Mouse (Mus musculus) midbrain, embryonic 10.5 days (tissue): ENCODE results near the gene Tnni2. TPM values are rescaled to one million over a fixed set of nuclear protein-coding genes. Genes with fewer than 3 reads are reported as not detected.
"Not testable (repeated sequence)": the region's sequence is repeated elsewhere in the genome, so short reads cannot be mapped to it uniquely, and the experiment has no call there.

Experiments used
- DNase-seq: peaks from one replicate; pipeline ENCODE4 v3.0.0-alpha.2; 2017; ENCODE audit warnings: low spot score
- H3K27ac ChIP-seq: fragments of 300-500 bp; sonication (generic); replicated peaks from 2 replicates; pipeline ENCODE4 v1.5.1; 2016; ENCODE audit warnings: mild to moderate bottlenecking
- H3K27me3 ChIP-seq: fragments of 300-500 bp; sonication (generic); 2 replicates; pipeline ENCODE4 v1.6.1; 2016; ENCODE audit warnings: low read depth, mild to moderate bottlenecking; ENCODE audit not compliant: poor library complexity, severe bottlenecking
- H3K36me3 ChIP-seq: fragments of 300-500 bp; sonication (generic); 2 replicates; pipeline ENCODE4 v1.6.1; 2016; ENCODE audit warnings: mild to moderate bottlenecking, moderate library complexity
- H3K4me1 ChIP-seq: fragments of 300-500 bp; sonication (generic); 2 replicates; pipeline ENCODE4 v1.6.1; 2016
- H3K4me3 ChIP-seq: fragments of 300-500 bp; sonication (generic); 2 replicates; pipeline ENCODE4 v1.5.1; 2016; ENCODE audit warnings: mild to moderate bottlenecking, moderate library complexity
- H3K9me3 ChIP-seq: fragments of 300-500 bp; sonication (generic); replicated peaks from 2 replicates; pipeline ENCODE4 v1.6.1; 2016; ENCODE audit warnings: mild to moderate bottlenecking
- WGBS: fragments of 180-500 bp; shearing (Covaris S2); methylation state at CpG from one replicate; pipeline ENCODE4 v1.1.7; 2016; 5-methylcytosine and 5-hydroxymethylcytosine counted together
- polyA plus RNA-seq: library from polyadenylated mRNA; unstranded; fragments of >200 nt; fragmentation: Nextera tagmentation; extraction: Ambion mirVana; gene quantifications from 2 replicates; pipeline ENCODE4 v1.2.1, GENCODE M21; 2016

Tnni2 gene
- polyA plus RNA-seq: 0.52 and 1.5 TPM in 2 replicates

DNA sequence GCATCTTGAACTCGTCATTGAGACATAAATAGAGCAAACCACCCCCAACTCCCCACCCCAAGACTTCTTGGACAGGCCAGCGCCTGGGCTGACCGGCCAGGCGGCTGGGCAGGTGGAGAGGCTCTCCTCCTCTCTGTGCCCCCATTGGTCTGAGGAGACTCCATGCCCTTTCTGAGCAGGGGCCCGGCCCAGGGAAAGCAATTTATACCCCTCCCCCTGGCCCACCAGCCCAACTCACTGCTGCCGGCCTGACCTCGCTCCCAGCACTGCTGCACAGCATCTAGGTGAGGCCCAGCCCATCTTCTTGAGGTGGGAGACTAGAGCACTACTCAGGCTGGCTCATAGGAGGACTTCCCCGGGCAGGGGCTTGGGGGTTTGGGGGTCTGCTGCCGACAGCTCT, at the start of gene Tnni2:
Gene Tnni2, plus strand, starts transcription at position 224 of the 400 bp plus-strand sequence.
- Histone ChIP-seq H3K36me3 (no peaks in the 10 kb centered on the region), H3K4me1 (peaks cover 13% of the 10 kb centered on the region), H3K27ac (peak within 1 kb of the TSS; percentile 60), H3K27me3 (peaks cover 14% of the 10 kb centered on the region), H3K9me3 (no peaks in the 10 kb centered on the region), H3K4me3 (no peak within 1 kb of the TSS)
- DNase-seq: no peak
- WGBS: 85% methylated on average over 9 of the region's 9 CpGs

DNA sequence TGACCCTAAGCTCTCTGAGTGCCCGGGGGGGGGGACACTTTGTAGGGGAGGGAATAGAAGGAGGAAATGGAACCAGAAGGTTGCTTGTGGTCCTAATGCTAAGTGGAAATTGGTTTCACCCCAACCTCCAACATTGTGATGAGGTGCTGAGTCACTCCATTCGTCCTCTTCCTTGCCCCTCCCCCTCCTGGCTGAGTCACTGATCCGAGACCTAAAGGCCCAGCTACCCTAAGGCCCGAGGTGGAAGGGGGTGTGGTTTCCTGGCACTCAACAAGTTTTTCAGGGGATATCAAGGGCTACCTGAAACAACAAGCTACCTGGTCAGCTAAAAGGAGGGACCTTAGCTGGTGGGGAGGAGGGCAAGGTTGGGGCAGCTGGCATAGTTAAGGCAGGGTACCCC, 48.4 kb upstream of the Tnni2 start:
- no peaks in the 10 kb centered on the region for H3K36me3 ChIP-seq
- DNase-seq: no peak
- no peak overlapping the region for H3K27ac ChIP-seq
- H3K4me3 ChIP-seq: no peak overlapping the region
- no peaks in the 10 kb centered on the region for H3K9me3 ChIP-seq
- H3K4me1 ChIP-seq: peaks cover 11% of the 10 kb centered on the region; the same call in 1 of the 2 replicates
- H3K27me3 ChIP-seq: peaks cover 20% of the 10 kb centered on the region
- 29% methylated on average over 4 of the region's 4 CpGs for WGBS

DNA sequence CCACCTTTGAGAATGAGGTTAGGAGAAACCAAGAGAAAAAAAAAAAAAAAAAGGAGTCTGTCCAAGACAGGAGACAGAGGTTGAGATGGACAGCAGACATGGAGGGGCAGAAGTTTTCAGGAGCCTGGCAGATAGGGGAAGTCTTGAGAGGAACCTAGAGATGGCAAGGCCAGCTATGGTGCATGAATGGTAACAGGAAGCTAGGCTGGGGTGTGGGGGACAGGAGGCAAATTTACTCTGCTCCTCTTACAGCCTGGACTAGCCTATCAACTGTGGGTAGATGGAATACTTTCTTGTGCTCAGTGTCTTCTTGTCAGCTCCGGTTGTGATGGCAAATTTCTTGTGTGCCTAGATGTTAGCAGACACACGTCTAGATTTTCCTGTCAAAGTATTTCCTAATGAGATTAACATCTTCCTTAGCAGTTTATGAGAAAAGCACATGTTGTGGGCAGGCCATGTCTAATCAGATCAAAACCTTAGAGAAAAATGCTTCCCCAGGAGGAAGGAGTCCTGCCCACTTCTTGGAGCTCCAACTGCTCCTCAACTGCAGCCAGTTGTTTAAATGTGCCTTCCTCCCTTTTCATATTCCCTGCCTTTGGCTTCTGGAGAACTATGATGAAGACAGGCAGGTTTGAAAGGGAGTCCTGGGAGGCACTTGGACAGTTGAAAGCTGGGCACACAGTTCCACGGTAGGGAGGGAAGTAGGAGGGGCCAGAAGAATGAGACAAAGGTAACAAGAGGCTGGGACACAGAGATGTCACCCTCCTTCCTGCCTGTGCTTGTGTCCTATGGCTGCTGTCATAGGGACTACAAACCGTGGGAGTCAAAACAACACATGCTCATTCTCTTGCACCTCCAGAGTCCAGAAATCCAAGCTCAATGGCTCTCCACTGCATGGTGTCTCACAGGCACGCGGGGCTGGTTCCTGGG, 47.1 kb upstream of the Tnni2 start:
- H3K36me3 ChIP-seq: no peaks in the 10 kb centered on the region

DNA sequence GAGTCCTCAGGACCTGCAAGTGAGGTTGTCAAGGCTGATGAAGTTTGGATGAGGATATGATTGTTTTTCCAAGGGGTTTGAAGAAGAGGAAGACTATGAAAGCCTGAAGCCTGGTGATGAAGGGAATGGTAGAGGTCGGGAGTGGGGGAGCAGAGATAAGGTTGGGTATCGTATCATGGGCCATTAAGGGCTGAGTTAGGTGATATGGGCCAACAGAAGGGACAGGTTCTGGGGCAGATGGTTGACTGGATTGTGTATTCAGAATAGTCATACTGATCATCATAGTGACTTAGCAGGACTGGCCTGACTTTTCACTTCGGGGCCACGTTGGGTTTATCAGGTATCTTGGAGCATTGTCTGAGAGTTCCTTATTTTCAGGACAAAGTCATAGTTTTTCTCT, 46.1 kb upstream of the Tnni2 start:
- Histone ChIP-seq H3K4me1 (peaks cover 14% of the 10 kb centered on the region), H3K4me3 (no peak overlapping the region), H3K27ac (no peak overlapping the region), H3K9me3 (no peaks in the 10 kb centered on the region), H3K27me3 (peaks cover 37% of the 10 kb centered on the region), H3K36me3 (no peaks in the 10 kb centered on the region)
- no peak for DNase-seq
- 88% methylated on average over 4 of the region's 4 CpGs for WGBS

More for the DNA sequence above, 47.1 kb upstream of the Tnni2 start:
- Histone ChIP-seq H3K9me3 (no peaks in the 10 kb centered on the region), H3K4me1 (peaks cover 7% of the 10 kb centered on the region; the same call in 1 of the 2 replicates), H3K4me3 (no peak overlapping the region), H3K27me3 (peaks cover 31% of the 10 kb centered on the region), H3K27ac (no peak overlapping the region)
- WGBS: 69% methylated on average over 6 of the region's 6 CpGs
- no peak for DNase-seq

DNA sequence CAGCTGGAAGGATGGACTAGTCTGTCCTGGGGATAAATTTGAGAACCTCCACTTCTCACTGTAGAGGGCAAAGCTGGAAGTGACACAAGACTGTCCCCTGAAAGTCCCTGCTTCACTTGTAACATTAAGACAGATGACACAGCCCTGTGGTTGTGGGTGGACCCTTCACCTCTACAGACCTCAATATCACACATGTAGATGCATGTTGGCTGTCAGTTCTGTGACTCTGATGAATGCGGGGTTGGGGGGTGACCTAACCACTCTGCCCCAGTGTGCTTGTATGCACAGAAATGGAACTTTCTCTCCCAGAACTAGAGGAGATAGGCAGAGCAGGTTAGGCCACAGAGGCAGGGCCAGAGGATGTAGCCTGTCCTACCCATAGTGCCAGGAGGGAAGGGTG, 45.0 kb upstream of the Tnni2 start:
- Histone ChIP-seq H3K27ac (no peak overlapping the region), H3K27me3 (peaks cover 37% of the 10 kb centered on the region), H3K9me3 (no peaks in the 10 kb centered on the region), H3K4me1 (peaks cover 22% of the 10 kb centered on the region), H3K36me3 (no peaks in the 10 kb centered on the region), H3K4me3 (no peak overlapping the region)
- no peak for DNase-seq
- 94% methylated on average over 1 of the region's 1 CpGs for WGBS

DNA sequence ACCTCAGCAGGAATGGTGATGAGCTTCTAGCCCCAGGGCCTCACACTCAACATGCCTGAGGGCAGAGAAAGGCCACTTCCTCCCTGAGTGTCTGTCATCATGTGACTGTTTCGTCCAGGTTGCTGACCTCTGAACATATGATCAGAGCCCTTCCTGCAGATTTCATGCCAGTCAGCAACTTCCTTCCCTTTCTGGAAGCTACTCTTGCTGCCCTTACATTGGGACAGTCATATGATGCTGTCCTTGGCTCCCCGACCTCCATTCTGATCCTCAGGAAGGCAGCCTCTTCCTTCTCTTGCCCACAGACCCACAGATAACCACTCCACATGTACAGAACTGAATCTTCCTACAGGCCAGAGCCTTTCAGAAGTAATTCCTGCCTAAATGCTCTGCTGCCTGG, 43.6 kb upstream of the Tnni2 start:
- no peaks in the 10 kb centered on the region for H3K9me3 ChIP-seq
- 0 out of 2 replicates have a peak overlapping the region, but pooled peaks have one; percentile 23 for H3K27ac ChIP-seq
- no peak overlapping the region for H3K4me3 ChIP-seq
- H3K36me3 ChIP-seq: no peaks in the 10 kb centered on the region
- no peak for DNase-seq
- 70% methylated on average over 2 of the region's 2 CpGs for WGBS
- peaks cover 47% of the 10 kb centered on the region for H3K27me3 ChIP-seq
- H3K4me1 ChIP-seq: peaks cover 17% of the 10 kb centered on the region

DNA sequence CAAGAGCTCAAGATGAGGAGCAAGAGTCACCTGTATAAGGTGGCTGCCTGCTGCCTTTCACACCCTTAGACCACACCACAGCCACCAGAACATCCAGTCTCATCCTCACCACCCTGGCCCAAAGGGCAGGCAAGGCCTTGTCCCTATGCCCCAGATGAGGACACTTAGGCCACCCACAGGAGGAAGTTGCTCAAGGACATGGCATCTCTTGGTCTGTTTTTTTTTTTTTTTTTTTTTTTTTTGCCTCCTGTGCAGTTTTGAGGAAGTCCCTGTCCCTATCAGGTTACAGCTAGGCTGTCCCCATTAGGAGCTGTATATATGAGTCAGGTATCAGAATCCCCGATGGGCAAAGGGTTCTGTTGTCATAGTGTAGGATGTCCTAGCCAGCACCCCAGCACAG, 42.4 kb upstream of the Tnni2 start:
- 79% methylated on average over 1 of the region's 1 CpGs for WGBS
- Histone ChIP-seq H3K27me3 (peaks cover 55% of the 10 kb centered on the region), H3K4me1 (peaks cover 14% of the 10 kb centered on the region), H3K9me3 (no peaks in the 10 kb centered on the region), H3K36me3 (no peaks in the 10 kb centered on the region), H3K4me3 (no peak overlapping the region), H3K27ac (no peak overlapping the region)
- DNase-seq: no peak

DNA sequence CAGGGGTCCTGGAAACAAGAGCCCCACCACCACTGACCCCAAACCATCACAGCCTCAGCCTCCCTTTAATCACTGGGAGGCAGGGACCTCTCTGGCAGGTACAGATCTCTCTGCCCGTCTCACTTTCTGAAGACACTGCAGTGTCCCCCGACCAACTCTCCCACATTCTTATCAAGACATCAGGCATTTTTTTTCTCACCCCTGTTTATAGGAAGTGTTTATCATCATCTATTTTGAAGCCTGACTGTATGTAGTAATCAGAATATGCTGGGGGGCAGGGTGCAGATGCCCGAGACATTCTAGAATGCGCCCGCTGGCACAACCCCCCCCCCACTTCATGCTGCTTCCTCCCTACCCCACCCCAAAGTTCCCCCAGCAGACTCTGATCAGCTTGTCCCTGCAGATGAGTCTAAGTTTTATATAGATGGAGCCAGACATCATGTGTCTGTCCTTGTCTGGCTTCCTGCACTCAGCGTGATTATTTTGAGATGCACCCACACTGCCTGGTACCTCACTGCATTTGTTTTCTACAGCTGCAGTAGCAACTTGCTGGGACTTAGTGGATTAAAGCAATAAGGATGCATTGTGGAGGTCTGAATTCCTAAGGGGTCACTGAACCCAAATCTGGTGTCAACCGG, 41.4 kb upstream of the Tnni2 start:
- no peak for DNase-seq
- Histone ChIP-seq H3K4me3 (no peak overlapping the region), H3K4me1 (peaks cover 14% of the 10 kb centered on the region), H3K36me3 (no peaks in the 10 kb centered on the region), H3K27me3 (peaks cover 60% of the 10 kb centered on the region), H3K9me3 (no peaks in the 10 kb centered on the region), H3K27ac (0 out of 2 replicates have a peak overlapping the region, but pooled peaks have one; percentile 18)
- WGBS: 58% methylated on average over 7 of the region's 7 CpGs

DNA sequence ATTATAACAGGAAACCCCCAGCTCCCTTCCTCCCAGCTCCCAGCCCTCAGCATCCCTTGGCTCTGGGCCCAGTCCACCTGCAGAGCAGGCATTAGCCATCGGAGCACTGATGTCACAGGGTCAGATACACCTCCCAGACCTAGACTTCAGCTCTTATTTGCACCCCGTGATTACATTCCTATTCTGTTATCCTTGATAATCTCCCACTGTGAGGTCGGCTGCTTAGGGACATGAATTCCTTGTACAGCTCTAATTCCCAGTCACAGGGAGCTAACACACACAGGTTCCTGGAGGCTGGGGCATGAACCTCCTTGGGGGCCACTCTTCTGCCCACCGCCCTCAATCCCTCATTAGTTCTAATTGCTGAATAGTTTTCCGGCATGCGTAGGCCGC, 40.9 kb upstream of the Tnni2 start:
- peak; percentile 38 for DNase-seq
- 39% methylated on average over 7 of the region's 7 CpGs for WGBS
- peaks cover 14% of the 10 kb centered on the region for H3K4me1 ChIP-seq
- H3K27ac ChIP-seq: 0 out of 2 replicates have a peak overlapping the region, but pooled peaks have one; percentile 18
- no peaks in the 10 kb centered on the region for H3K36me3 ChIP-seq
- H3K4me3 ChIP-seq: no peak overlapping the region
- peaks cover 60% of the 10 kb centered on the region for H3K27me3 ChIP-seq
- no peaks in the 10 kb centered on the region for H3K9me3 ChIP-seq

DNA sequence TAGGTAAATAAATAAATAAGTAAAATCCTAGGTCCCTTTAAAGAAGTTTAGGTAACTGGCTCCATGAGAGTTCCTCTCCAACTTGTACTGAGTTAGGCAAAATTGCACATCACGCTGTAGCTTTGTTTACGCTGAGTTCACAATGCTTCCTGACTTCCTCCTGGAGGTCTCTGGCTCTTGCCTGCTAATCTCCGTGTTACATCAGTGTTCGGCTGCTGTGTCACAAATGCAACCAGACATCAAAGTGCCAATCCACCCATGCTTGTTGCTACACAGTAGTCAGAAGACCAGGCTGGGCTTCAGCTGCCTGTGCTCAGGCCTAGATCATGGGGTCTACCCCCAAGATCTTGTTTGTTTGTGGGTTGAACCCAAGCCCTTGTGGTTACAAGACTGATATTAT, 38.0 kb upstream of the Tnni2 start:
- Histone ChIP-seq H3K9me3 (no peaks in the 10 kb centered on the region), H3K4me1 (peaks cover 14% of the 10 kb centered on the region), H3K27me3 (peaks cover 38% of the 10 kb centered on the region), H3K4me3 (no peak overlapping the region), H3K27ac (no peak overlapping the region), H3K36me3 (no peaks in the 10 kb centered on the region)
- 86% methylated on average over 4 of the region's 4 CpGs for whole genome bisulfite sequencing
- DNase-seq: no peak

DNA sequence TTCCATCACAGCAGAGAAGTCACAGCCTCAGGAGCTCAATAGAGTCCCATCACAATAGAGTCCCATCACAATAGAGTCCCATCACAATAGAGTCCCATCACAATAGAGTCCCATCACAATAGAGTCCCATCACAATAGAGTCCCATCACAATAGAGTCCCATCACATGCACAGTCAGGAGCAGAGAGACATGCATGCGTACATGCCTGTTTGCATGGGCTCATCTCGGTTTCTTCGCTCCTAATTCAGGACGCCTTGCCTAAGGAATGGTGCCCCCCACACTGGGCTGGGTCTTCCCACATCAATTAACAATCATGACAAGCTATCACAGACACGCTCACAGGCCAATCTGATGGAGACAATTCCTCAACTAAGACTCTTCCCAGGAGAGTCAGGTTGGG, 36.5 kb upstream of the Tnni2 start:
- DNase-seq, H3K9me3 ChIP-seq, H3K36me3 ChIP-seq, H3K27ac ChIP-seq, H3K4me3 ChIP-seq: not testable (repeated sequence)
- Histone ChIP-seq H3K27me3 (peaks cover 24% of the 10 kb centered on the region), H3K4me1 (peaks cover 11% of the 10 kb centered on the region)
- WGBS: 88% methylated on average over 5 of the region's 5 CpGs

DNA sequence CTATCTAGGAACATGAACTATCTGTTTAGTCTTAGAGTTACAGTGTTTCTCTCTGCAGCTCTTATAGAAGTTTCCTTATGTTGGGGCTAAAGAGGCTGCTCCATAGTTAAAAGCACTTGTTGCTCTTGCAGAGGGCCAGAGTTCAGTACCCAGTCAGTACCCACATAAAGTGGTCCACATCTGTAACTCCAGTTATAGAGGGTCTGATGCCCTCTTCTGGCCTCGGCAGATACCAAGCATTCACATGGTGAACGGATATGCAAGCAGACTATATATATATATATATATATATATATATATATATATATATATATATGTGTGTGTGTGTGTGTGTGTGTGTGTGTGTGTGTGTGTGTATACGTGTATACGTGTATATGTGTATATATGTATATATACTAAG, 33.7 kb upstream of the Tnni2 start:
- H3K36me3 ChIP-seq: no peaks in the 10 kb centered on the region
- DNase-seq: no peak
- WGBS: 73% methylated on average over 4 of the region's 4 CpGs

DNA sequence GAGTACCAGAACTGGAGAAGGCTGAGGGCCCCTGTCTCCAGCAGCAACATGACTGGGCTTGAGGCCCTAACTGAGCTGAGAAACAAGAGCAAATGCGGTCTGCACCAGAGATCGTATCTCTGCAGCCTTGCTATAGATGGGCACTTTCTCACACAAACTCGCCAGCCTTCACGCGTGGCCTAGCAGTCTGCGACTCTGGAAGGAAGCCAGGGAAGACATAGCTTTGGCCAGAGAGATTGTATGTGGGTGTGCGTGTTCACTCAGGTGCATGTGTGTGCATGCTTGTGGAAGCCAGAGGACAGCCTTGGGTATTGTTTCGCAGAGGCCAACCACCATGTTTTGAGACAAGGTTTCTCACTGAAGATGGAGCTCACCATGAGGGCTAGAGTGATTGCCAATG, 32.9 kb upstream of the Tnni2 start:
- Histone ChIP-seq H3K27ac (no peak overlapping the region), H3K4me1 (no peaks in the 10 kb centered on the region), H3K36me3 (no peaks in the 10 kb centered on the region), H3K4me3 (no peak overlapping the region), H3K9me3 (no peaks in the 10 kb centered on the region), H3K27me3 (peaks cover 10% of the 10 kb centered on the region; the same call in 1 of the 2 replicates)
- WGBS: 92% methylated on average over 8 of the region's 8 CpGs
- DNase-seq: no peak

More for the DNA sequence above, 33.7 kb upstream of the Tnni2 start:
- H3K4me3 ChIP-seq: no peak overlapping the region
- peaks cover 14% of the 10 kb centered on the region for H3K27me3 ChIP-seq
- H3K27ac ChIP-seq: no peak overlapping the region
- H3K9me3 ChIP-seq: no peaks in the 10 kb centered on the region
- H3K4me1 ChIP-seq: no peaks in the 10 kb centered on the region
